Mouse (Mus musculus) layer of hippocampus, postnatal 36 days (tissue): ENCODE measurements at regions not wholly inside any gene's neighbourhood (a gene's known extent, or its start where the extent isn't known, plus 50 kb on each side); places are given as distances from the start of the nearest gene placed in this dataset.
"Not testable (repeated sequence)": the region's sequence is repeated elsewhere in the genome, so short reads cannot be mapped to it uniquely, and the experiment has no call there.

Experiments
- DNase-seq, 2 experiments: peaks; one replicate each; pipeline ENCODE4 v3.0.0; 2022

DNA sequence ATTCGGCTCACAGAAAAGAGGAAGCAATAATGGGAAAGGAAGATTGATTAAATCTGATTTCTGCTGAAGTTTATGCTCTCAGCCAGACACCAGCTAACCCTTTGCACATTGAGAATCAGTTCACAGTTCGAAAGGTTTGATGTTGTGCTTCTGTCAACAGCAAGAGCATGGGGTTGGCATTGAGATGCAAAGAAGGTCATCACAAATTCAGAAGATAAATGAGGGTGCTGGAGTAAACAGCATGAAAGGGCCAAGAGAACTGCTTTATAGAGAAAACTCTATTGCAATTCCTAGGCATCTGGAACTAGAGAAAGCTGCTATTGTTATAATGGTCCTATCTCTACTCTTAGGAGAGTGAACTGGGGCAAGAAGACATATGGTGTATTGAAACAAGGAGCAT, 250.8 kb downstream of the Rab38 start:
- no peak for DNase-seq

DNA sequence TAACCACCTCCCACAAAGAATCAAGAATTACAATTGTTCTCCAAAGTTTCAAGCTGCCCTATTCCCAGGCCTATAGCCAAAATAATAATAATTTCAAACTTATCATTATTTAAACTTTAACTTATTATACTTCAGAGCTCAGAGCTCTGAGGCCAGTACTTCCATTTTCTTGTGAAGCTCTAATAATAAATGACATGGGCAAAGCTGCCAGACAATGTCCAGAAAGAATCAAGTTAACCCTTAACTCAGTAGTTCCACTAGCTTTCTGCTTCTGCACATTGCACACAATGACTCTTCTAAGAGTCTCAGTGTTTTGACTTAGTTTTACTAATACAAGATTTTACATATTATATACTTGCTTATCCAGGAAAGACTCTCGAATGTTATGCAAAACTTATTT, 291.0 kb downstream of the Rab38 start:
- not testable (repeated sequence) for DNase-seq

DNA sequence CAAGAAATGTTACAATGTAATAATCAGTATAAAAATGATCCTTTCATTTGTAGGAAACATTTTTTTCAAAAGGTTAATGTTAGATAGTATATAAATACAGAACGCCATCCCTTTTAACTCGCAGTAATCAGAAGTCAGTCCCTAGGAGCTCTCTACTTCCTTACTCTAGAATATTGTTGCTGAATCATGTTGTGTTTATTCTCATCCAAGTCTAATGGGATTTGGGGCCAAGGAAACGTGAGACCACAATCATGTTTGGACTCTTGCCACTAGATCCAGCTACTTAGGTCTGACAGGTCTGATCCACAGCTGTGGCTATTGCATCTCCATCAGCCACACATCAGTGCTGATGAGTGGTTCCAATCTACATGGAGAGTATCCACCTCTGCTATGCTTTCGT, 304.4 kb downstream of the Rab38 start:
- DNase-seq: no peak

DNA sequence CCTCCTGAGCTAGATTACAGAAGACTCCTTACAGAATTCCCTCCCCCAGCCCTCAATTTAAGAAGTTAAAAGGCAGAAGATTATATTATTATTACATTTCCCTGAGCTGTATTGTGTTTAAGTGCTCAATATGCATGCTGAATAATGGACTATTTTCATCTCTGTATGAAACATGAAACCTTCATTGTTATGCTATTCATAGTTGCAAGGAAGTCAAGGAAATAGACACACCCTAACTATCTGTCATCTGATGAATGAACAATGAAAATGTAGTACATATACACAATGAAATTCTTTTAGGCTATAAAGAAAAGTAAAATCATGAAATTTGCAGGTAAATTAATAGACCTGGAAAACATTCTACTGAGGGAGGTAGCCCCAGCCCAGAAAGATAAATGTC, 305.7 kb downstream of the Rab38 start:
- DNase-seq: no peak

DNA sequence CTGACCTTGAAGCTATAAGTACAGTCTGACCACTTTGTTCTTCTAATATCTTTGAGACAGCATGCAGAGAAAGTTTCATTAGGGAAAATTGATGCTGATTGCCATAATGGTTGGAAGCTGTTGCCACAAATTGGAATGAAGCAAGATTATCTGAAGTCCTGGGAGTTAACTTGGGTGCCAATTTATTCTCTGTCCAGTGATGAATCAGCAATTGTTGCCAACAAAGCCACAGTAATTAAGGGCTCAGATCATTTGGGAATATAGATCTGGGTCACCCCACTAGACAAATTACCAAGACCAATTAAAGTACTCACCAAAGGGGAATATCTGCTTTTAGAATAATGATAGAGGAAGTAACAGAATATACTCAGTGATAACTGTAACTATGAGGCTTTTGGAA, 347.3 kb downstream of the Rab38 start:
- DNase-seq: no peak

DNA sequence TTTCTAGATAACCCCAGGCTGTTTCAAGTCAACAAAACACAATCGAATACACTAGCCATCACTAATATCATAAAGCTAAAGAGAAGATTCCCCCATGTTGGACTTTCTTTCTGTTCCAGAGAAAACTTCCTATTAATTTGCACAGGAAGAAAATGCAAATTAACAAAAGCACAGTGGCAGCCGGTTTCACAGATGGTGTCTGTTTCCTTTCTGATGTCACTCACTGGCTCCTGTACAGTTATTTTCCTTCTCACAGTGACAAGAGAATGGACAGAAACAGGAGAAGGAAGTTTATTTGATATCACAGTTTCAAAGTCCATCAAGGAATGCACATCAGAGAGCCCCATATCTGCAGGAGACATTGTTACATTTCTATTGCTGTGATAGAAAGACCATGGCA, 352.8 kb downstream of the Rab38 start:
- peak; percentile 21 to 49 for DNase-seq

DNA sequence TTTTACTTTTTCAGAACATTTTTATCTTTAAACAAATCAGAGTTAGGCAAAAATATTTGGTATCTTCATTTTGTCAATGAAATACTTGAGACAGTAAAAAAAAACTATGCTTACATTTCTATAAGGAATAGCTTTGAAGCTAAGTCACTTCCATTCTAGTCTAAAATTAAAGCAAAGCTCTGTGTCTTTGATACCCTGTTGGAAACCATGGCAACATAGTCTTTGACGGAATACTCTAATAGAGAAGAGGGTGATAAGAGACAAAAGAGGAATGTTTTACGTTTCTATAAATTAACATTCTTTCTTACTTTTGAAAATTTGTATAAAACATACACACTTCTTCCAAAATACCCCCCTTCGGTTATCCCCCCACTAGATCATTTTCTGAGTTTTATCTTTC, 378.1 kb downstream of the Rab38 start:
- DNase-seq: no peak

DNA sequence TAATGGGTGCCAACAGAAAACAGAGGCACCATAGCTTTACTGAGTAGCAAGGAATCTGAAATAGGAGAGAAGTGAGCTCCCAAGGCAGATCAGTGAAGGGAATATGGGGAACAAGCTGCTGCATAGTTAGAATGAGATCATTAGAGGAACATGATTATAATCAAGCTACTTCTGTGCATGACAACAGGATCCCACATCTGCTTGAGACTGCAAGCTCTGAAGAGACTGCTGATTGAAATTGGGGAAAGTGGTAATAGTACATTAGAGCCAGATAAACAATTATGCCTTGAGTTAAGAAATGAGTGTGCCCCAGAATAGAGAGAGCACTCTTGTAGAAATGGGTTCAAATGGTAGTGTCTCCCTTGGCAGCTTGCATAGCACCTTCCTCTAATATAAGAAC, 380.1 kb downstream of the Rab38 start:
- DNase-seq: no peak

DNA sequence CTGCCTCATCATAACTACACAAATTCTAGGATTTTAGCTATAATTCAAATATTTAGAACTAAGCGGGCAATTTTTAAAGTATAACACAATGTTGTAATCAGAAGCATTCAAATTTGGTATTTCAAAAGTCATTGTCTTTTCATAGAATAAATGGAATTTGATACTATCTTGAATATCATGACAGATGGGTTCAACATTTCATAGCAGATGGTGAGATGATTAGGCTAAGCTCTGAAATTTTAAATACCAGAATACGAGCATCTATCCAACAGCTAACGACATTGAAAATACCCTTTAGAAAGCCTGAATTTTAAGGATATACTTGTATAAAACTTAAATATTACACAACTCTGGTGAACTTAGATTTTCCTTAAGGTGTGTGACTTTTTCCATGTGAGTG, 390.1 kb downstream of the Rab38 start:
- DNase-seq: no peak

DNA sequence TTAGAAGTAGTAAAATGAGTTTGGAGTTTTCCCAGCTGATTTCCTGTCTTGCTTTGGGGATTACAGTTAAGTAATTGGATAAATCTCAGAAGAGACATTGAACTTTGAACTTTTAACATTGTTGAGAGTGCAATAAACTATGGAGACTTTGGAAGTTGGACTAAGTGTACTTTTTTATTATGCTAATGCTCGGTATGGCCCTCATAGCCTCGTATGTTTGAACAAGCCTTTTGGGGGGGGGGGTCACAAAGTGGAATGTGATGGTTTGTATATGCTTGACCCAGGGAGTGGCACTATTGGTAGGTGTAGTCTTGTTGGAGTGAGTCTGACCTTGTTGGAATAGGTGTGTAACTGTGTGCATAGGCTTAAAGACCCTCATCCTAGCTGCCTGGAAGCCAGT, 396.4 kb downstream of the Rab38 start:
- DNase-seq: no peak

DNA sequence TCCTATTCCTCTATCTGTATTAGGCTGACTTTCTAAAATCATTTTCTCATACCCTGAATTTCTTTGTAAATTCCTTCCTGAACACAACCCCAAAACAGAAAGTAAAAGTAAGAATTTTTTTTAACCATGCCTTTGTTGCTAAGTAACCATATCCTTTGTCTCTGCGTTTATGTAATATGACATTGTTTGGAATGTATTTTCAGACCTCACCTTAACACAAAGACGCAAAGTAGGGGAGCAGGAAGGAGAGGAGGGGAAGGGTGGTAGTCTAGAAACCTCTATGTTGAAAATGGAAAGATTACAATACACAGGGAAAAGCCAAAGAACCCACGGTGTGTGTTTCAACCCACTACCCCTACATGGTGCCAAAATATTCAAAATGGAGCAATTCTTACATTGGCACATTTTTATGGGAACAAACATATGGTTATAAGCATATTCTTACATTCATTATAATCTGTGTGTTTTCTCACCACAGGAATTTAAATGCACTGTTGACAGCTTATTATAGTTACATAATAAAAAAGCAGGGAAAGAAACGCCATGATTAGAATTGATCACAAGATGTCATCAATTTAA, 418.0 kb downstream of the Rab38 start:
- no peak for DNase-seq
